Mouse (Mus musculus) thymus, postnatal 25 days (tissue): ENCODE data around the gene Cela3b.
A peak's percentile ranks its signal among the peaks of the same experiment; 100 is the strongest.
"Not testable (repeated sequence)": the region's sequence is repeated elsewhere in the genome, so short reads cannot be mapped to it uniquely, and the experiment has no call there.

Experiments
- DNase-seq: peaks from one replicate; pipeline ENCODE4 v3.0.0; 2022

Gene Cela3b

DNA sequence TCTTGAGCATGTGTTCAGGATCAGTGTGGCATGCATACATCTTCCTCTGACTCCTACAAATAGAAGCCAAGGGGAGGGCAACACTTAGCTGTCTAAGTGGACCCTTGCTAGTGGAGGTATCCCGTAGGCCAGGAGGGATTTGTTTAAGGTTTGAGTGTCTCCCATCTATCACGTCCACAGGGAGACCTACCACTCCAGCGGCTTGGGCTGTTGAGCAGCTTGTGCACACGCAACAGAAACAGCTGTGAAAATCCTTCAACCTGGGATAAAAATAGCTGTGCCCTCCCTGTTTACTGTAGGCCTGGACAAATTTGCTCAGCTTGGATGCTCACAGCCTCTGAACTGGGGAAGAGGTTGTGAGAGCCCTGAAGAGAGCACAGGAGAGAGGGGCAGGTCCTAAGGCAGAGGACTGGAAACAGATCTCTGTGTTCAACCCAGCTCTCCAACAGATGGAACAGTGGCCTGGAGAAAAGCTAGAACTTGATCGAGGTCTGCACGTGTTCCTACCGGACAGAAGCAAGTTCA, 18.1 kb downstream of the Cela3b start:
- not testable (repeated sequence) for DNase-seq

DNA sequence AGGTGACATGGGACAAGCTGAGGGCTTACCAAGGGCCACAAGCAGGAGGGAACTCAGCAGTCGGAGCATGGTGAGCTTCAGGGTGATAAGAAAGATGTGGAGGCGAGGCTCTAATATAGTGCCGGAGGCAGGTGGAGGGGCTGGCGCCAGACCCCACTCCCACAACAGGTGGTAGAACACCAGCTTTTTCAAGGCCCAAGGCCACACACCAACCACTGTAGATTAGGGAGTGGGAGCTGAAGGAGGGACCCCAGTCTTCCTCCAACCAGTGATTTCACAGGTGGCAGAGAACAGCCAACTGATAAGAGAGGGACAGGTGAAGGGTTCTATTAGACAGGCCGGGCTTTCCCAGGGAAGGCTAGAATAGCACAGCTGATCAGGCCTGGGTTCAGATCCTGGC, 20.6 kb downstream of the Cela3b start, which contains the start of gene Cela3a:
TSS of gene Cela3a (minus strand) at position 101 of the 400 bp plus-strand sequence.
- no peak for DNase-seq

DNA sequence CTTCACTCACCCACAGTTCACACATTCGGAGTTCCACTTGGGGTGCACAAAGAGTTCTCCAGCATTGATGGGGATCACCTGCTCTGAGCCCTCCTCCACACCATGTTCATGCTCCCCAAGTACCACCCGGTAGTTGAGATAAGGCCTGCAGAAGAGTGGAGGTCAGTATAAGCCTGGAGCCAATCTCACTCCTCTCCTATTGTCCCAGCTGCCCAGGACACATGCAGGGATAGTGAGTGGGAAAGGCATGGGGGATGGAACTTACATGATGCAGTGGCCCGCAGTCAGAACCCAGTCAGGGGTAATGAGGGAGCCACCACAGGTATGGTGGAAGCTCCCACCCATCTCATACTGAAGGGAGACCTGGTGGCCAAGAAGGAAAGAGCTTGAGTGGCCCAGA, 24.8 kb downstream of the Cela3b start:
- DNase-seq, result no peak

DNA sequence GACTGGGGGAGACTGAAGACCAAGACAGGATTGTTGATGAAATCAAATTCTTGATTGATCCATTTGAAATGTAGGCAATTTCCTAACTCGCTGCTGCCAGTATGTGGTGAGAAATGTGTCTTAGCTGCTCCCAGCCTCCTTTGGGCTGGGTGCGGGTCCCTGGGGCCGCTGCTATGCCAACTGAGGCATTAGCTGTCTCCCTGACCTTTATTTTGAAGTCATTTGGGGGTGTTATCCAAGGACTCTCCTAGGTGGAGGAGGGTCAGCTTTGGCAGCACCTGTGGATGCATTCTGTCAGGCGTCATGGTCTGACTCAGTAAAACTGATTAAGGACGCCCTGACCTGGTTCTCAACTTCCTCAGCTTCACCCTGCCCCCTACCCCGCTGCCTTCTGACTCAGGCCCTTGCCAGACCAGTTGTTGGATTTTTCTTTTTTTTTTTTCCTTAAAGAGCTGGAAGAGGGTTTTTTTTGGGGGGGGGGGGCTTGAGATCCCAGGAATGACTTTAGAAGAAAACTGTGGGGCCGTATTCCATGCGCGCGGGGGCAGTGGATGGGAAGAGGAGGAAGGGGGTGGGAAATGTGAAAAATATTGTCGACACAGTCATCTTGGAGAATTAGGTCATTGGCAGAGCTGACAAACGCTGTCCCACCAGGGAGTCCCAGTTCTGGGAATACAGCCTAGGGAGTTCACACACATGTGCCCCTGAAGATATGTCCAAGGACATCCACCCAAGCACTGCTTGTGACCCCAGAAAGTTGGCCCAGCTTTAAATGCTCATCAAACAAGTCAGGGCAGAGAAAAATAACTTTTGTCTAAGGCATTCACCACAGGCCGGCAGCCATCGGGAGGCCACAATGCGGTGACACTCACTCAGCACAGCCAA, 33.5 kb downstream of the Cela3b start:
- DNase-seq, result no peak

DNA sequence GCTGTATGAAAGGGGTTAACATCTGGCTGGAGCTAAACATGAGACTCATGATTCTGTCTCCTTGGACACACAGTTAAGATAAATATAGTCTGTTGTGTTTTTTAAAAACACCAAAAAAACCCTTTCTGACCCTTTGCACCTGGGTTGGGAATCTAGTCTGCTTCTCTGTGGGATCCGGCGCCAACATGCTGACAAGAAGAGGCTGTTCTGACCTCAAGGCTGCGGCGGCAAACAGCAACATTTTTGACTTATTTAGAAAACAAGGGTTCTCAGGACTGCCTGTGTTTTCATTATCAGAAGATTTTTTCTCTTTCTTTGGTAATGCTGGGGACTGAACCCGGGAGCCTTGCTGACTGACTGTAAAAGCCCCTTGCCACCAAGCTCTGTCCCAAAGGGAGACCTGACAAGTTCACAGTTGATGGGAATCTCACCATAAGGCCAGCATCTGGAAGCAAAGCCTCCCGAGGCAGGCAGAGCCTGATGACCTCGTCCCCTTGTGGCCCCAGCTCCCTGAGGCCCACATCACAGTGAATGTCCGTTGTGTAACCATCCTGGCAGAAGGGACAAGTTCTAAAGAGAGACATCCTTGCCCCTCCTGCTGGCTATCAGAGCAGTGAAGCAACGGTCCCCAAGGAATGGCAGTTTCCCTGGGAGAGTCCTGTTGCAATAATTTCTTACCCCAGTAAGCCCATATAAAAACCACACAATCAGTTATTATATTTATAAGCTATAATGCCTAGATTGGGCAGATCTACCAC, 36.8 kb downstream of the Cela3b start:
- DNase-seq, result no peak

DNA sequence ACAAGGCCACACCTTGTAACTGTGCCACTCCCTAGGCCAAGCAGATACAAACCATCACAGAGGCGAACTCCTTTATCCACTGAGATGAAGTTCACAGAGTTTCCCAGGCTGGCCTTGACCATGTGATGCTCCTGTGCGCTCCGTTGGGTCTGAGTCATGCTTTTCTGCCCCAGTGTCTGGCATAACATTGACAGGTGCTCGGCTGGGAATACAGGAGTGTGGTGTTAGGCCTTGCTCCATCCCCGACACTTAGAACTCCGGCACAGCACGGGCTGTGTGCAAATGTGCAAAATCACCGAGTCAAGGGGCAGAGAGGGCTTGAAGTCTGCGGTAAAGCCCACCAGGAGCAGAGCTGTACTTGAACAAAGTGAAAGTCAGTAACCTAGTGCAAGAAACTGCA, 37.5 kb downstream of the Cela3b start:
- no peak for DNase-seq

DNA sequence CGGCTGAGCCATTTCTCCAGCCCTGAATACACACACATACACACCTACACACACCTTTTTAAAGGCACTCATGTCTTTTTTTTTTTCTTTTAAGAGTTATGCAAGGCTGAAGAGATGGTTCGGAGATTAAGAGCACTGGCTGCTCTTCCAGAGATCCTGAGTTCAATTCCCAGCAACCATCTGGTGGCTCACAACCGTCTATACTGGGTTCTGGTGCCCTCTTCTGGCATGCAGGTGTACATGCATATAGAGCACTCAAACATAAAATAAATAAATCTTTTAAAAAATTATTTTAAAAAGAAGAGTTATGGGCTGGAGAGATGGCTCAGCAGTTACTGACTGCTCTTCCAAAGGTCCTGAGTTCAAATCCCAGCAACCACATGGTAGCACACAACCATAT, 39.1 kb downstream of the Cela3b start:
- DNase-seq, result no peak

DNA sequence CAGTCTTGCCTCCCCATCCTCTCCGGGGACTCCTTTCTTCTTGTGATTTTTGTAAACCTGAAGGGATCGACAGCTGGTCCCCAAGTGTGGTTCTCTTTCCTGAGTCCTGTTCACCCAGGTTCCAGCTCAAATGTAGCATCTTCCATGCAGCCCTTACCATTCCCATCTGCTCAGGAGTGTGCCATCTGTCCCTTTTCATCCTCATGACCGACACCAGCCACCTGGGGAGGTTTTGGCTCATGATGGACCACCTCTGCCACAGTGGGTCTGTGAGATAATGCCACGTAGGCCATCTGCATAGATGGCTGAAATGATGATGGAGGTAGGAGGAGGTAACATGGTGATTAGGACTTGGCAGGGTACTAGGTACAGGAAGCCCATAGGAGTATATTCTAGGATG, 40.1 kb downstream of the Cela3b start:
- DNase-seq, result no peak

DNA sequence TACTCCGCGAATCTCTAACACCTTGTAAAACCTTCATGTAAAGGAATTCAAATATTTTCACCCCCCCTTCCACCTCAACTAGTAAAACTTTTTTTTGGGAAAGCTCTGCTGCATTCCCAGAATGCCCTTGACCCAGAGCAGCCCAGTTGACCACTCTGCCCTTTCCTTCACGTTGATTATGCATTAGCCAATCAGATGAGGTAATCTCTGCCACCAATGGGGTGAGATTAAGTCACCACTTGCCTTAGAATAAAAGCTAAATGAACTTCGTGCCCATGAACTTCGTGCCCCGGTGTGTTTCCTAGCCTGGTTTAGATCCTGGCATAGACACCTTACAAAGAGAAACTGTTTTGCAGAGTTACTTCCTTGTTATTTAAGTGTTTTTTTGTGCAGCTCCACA, 41.4 kb downstream of the Cela3b start:
- DNase-seq, result no peak

DNA sequence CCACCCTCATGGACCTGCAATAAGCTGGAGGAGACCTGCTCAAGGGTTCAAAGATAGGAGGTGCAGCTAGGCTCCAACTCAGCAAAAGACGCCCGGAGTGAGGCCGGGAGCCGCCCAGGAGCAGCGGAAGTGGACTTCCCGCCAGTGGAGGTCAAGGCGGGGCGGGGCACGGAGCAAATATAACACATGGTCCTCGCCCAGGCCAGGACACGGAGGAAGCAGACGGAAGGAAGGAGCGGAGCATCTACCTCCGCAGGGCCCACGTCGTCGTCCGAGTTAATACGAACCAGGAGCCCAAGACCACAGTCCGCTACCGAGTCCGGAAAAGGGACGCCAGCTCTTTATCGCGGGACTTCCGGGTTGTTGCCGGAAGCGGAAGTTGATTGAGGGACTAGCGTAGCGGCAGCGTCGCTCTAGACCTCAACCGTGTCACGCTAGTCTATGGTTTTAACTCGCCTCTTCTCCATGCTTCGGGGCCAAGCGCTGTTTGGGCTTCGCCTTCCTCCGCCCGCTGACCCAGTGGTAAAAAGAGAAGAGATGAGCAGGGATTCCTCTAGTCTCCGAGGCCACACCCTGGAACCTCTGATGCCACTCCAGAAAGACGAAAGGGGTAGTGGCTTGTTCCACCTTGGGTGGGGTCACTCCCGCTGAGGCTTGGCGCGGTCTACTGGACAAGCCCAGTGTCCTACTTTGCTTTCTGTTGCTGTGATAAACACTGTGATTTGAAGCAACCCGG, 42.1 kb downstream of the Cela3b start:
- peak; percentile 83 for DNase-seq

DNA sequence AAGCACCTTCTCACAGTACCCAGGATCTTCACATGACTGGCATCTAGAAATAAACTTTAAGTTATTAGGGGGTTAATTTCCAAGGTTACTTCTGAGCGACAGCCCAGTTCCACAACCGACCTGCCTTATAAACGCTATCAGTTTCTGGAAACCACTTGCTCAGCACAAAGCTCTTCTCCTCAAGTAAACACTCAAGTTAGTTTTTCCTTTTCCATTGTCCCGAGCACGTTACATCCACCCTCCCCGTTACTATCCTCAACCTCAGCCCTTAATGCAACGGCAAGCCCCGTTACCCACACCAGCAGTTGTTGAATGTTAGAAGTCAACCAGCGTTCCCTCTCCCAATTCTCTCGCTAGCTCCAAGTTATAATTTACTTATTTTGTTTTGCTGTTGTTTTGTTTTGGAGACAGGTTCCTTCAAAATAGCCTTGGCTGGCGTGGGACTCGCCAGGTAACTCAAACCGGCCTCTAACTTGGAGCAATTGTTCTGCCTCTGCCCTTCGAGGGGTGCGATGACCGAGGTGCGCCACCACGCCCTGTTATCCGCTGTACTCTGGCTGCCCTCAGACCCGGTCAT, 42.8 kb downstream of the Cela3b start:
- no peak for DNase-seq

DNA sequence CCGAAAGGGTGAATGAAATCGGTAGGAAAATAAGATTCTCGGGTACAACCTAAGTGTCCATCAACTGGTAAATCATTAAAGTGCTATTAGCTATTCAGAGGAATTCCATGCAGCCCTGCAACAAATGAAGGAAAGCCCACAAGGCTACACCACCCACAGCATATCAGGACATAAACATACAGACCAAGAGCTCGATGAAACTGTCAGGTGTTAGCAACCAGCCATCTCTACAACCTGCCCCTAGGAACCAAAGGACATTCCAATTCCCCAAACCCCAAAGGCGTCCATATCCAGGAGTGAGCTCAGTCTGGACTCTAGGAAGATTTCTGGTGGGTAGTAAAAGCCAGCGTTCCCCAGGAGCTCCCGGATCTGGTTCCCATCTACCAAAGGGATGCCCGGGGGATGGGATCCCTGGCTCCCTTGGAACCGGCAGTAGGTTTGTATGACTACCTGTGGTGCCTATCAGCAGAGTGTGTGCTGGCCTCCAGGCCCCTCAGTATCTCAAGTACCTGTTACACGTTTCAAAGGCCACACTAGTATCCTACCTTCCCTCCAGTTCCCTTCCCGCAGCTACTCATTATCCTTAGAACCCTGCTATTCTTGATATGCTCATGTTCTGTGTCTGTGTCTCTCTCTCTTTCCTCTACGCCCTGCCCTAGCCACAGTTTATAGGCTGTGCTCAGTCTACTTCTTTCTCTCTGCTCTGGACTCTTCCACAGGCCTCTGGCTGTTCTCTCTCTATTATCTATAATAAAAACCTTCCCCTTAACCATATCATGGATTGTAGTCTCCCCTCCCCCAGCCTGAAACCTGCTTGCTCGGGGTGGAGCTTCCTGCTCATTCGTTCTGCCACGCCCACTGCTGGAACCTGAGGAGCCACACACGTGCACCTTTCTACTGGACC, 49.4 kb downstream of the Cela3b start:
- DNase-seq, result no peak

DNA sequence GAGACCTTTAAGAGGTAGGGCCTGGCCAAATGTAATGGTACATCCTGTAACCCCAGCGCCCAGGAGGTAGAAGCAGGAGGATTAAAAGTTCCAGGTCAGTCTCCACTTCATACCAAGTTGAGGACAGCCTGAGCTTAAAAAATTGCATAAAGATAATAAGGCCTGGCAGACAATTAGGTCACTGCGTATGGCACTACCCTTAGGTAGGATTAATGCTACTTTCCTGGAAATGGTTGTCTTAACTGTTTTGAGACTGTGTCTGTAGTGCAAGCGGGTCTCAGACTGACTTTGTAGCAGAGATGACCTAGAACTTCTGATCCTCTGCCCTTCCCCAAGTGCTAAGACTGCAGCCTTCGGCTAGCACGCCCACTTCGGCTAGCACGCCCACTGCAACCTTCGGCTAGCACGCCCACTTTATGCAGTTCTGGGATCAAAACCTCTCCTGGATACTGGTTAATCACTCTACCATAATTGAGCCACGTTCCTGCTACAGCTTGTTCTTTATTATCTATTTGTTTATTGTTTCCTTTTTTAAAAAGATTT, 50.6 kb downstream of the Cela3b start:
- no peak for DNase-seq

DNA sequence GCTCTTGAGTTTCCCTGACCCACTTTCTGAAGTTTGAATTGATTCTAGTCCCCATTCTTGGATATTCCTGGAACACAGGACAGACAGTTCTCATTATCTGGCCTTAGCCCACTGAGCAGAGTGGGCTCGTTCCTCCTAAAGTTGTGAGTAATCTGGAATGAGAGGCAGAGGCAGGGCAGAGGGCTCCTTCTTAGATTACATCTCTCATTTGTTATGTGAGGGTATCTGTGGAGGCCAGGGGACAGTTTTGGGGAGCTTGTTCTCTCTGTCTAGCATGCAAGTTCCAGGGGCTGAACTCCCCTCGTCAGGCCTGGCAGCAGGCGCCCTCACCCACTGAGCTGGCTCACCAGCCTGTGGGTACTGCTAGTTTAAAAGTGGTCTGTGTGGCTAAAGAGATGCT, 51.3 kb downstream of the Cela3b start:
- DNase-seq, result no peak

DNA sequence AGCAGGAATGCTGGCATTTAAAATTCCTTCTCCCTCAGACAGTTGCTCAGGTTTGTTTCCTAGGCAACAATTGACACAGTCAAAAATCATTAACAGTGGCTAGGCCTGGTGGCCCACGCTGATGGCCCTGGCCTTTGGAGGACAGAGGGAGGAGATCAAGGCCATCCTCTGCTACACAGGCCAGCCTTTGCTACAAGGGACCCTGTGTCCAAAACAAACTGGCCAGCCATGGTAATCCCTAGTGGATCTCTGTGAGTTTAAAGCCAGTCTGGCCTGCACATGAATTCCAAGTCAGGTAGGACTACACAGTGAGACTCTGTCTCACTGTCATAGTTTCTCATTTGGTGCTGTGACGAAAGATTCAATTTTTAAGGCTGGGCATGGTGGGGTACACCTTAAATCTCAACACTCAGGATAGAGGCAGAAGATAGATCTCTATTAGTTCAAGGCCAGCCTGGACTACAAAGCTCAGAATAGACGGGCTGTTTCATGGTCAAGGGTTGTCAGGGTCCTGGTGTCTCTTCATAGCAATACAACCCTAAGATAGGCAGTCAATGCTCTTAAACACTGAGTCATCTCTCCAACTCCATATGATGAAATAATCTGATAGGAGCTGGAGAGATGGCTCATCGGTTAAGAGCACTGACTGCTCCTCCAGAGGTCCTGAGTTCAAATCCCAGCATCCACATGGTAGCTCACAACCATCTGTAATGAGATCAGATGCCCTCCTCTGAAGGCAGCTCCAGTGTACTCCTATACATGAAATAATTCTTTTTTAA, 52.6 kb downstream of the Cela3b start:
- no peak for DNase-seq

DNA sequence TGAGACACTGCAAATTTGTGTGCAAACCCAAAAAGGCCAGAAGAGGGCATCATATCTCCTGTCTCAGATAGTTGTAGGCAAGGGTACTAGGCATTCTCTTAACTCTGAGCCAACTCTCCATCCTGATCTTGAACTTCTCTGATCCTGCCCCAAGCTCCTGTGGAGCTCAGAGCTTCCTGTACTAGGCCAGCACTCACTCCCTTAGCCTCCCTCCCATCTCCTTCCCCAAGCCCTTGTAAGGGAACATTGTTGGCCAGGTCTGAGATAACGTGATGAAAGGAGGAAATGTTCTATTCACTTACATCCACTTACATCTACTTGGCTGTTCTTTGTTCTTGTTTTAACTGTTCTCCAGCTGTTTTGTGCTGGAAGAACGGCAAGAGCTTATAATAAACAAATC, 53.6 kb downstream of the Cela3b start:
- no peak for DNase-seq

DNA sequence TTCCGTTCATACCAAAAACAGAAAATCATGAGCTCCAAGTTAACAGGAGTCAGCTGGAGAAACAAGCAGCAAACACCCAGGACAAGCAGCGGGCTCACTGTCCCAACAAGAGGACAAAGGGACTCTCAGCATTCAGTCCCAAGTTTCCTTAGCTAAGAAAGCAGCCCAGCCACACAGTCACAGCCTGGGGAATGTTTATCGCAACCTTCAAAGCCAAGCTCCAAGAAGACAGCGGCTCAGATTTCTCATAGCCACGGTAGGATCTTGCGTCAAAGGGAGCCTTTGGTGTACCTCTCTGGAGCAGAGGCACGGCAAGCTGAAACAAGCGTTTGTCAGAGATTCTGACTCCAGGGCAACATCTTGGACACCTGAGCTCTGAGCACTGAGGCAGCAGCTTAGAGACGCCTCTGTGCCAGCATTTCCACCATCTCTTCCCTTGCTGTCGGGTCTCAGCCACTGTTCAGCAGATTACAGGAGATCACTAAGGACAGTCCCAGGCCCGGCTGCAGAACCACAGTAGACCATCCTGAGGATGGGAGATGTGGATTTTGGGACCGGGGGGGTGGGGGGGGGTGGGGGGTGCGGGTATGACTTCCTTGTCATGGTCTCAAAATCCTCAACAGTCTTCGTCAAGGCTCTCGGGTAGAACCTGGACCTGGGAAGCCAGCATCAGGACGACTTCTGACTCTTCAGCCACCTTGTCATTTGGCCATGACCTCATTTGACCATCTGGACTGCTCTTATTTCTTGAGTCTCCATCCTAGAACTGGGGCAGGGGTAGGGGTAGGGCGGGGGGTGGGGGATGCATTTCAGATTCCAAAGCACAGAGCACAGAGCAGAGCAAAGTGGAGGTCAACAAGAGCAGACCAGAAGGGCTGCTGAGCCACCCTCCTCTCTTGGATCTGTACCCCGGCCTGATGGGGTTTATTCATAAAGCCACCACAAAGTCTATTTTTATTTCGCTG, 54.7 kb downstream of the Cela3b start:
- no peak for DNase-seq

DNA sequence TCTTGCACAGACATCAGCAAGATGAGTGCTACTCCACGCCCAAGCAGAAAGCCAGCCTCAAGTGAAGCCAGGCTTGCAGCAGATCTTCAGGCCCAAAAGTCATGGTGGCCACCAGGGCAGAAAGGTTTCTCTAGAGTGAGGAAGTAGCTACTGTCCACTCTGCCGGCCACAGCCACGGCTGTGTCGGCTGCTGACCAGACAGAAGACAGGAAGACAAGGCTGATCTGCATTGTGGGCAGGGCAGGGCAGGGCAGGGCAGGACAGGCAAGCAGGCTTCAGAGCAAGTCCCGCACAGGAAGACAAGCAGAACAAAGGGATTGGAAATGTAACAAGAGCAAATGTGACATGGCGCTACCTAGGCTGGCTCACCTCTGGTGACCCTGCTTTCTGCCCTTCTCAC, 56.6 kb downstream of the Cela3b start:
- no peak for DNase-seq
